Mouse (Mus musculus) right cerebral cortex, postnatal 4 days (tissue): ENCODE results near the gene Atf6b.

Source experiments
- DNase-seq: peaks from one replicate; pipeline ENCODE4 v3.0.0-alpha.2; 2022

Gene Atf6b

DNA sequence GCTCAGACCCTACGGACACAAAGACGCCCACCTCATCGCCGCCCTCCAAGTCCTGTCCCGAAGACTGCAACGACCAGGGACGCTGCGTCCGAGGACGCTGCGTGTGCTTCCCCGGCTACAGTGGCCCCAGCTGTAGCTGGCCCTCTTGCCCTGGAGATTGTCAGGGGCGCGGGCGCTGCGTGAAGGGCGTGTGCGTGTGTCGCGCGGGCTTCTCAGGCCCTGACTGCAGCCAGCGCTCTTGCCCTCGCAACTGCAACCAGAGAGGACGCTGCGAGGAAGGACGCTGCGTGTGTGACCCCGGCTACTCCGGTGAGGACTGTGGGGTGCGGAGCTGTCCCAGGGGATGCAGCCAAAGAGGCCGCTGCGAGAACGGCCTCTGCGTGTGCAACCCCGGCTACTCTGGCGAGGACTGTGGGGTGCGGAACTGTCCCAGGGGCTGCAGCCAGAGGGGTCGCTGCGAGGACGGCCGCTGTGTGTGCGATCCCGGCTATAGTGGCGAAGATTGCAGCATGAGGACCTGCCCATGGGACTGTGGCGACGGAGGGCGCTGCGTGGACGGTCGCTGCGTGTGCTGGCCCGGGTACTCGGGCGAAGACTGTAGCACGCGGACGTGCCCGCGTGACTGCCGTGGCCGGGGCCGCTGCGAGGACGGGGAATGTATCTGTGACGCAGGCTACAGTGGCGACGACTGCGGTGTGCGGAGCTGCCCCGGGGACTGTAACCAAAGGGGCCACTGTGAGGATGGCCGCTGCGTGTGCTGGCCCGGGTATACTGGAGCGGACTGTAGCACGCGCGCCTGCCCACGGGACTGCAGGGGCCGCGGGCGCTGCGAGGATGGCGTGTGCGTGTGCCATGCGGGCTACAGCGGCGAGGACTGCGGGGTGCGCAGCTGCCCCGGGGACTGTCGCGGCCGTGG is 24.5 kb downstream of the Atf6b start:
- no peak for DNase-seq

GRCm38 (mm10) chr17:34672246-34672792 is 25.4 kb downstream of the Atf6b start:
- no peak for DNase-seq

DNA sequence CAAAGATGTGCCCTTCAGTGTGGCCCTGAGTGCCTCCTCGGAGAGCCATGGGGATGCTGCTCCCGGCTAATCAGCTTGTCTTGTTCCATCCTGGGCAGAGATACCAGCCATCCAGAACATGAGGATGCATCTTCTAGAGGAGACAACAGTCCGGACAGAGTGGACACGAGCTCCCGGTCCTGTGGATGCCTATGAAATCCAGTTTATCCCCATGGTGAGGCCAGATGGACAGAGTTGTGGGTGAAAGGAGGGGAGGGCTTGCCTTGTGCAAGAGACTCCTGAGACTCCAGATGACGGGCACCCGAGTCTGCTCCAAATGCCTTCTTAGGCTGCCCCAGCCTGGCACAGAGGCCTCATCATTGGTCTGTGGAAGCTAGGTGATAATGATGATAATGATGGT is 26.2 kb downstream of the Atf6b start:
- DNase-seq: no peak

DNA sequence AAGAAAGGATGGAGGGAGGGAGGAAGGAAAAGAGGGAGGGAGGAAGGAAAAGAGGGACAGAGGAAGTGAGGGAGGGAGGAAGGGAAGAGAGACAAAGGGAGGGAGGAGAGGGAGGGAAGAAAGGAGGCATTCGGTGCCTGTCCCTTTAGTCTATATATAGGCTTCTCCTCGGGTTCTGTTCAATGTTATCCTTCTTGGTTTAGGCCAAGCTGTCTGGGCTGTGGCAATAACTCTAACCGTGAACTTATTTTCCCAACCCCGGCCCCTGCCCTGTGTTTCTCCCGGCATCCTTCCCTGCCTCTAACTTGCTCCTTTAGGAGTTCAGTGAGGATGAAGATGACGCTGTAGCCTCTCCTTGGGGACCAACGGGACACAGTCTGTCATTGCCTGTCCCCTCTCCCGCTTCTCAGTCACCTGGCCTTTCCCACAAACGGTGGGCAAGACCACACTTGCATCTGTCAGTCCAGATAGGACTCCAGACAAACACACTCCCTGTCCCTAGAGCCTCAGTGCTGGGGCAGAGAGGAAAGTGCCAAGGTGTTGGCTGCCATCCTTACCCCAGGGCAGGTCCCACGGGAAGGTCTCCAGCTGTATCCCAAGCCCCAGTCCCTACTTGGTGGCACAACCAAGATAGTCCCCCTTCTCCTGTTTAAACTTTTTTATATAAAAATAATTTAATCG is 27.7 kb downstream of the Atf6b start:
- no peak for DNase-seq

DNA sequence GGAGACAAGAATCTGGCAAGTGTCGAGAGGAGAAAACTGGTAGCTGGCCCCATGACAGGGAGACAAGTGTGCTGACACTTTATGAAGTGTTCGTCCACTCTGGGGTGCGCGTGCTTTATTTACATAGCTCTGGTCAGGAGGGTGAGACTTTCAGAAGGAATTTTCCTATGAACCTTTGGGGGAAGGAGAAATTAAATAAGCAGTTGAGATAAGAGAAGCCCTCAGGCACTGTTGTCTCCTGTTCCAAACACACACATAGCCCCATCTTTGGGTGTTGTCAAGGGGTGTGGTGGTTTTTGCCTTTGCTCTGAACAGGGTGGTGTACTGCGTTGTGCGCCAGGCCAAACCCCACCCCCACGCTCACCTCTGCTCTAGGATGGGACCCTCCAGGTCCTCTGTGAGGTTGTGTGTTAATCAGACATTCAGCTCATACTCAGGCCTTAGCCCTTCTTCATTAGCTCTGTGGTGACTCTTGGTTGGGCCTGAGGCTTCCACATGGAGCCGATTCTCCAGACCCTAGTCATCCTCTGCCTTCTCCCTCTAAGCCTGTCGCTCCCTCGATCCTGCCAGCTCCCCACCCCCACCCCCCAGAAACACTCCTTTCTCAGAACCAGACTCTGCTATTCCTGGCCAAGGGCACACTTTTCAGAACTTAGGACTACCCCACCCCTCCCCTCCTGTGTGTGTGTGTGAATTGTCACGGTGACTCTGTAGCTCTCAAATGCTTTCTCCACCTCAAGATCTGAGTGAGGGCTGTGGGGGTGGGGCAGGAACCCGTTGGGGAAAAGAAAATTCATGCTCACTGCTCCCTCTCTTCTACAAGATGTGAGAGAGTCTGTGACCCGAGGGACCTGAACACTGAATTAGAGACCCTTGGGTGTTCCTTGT is 28.5 kb downstream of the Atf6b start:
- DNase-seq: no peak

GRCm38 (mm10) chr17:34676093-34676460 is 29.1 kb downstream of the Atf6b start:
- no peak for DNase-seq

- DNase-seq: no peak
Observed at GRCm38 (mm10) chr17:34676671-34677070, 29.7 kb downstream of the Atf6b start.

GRCm38 (mm10) chr17:34680191-34680590 is 33.2 kb downstream of the Atf6b start:
- DNase-seq: no peak

DNA sequence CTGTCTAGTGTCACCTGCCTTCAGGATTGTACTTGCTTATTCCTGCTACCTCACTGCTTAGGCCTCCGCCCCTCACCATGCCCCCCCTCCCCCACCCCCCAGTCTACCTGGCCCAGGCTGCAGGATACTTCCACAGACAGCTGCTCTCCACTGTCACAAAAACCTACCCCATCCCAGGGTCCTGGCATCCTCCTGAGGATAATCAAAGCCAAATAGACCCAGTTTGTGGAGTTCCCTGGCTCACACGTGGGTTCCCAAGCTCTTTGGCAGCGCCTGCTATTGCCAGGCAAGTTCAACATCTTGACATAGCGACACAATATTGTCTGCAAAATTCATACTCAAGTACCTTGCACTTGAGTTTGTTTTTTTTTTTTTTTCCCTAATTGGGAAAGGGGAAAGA is 33.7 kb downstream of the Atf6b start:
- DNase-seq: no peak

GRCm38 (mm10) chr17:34681132-34681571 is 34.2 kb downstream of the Atf6b start:
- DNase-seq: no peak

DNA sequence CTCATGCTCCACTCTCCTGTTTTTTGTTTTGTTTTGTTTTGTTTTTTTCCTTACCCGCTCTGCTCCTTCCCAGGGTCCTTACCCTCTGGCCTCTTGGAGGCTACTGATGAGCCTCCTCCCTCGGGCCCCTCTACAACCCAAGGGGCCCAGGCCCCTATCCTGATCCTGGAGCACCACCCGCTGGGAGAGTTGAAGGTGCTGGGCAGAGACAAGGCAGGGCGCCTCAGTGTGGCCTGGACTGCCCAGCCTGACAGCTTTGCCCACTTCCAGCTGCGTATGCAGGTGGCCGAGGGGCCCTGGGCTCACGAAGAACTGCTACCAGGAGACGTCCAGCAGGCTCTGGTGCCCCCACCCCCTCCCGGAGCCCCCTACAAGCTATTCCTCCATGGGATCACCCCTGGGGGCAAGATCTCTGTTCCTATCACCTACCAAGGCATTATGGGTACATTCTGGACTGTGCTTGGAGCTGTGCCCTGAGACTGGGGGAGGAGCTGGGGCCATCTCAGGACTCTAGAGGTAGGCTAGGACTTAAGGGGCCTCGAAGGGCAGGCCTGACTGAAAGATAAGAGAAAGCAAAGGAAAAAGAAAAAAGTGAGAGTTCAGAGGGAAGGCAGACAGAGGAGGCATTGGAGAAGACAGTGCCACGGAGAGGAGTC is 35.1 kb downstream of the Atf6b start:
- DNase-seq: no peak

GRCm38 (mm10) chr17:34683179-34683578 is 36.2 kb downstream of the Atf6b start:
- no peak for DNase-seq

DNA sequence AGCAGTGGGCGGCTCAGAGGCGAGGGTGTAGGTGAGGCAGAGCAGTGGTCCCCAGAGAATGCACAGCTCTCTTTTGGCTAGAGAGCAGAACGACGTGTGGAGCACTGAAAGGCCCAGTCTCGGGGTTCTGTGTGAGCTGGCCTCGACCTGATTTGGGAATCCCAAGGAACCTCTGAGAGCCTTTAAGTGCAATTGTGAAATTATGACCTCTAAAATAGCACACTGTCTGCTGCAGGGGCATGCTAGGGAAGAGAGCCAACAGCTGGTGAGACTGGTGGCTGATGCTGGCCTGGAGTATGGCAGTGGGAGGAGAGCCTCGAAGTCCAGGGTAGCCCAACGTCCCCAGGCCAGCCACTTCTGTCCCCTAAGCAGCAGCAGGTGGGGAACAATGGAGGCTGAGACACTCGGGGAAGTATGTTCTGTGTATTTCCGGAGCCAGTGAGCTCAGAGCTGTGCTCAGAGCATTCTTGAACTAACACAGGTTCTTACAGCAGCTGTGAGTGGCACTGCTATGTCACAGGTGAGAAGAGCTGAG is 36.8 kb downstream of the Atf6b start:
- DNase-seq: no peak

DNA sequence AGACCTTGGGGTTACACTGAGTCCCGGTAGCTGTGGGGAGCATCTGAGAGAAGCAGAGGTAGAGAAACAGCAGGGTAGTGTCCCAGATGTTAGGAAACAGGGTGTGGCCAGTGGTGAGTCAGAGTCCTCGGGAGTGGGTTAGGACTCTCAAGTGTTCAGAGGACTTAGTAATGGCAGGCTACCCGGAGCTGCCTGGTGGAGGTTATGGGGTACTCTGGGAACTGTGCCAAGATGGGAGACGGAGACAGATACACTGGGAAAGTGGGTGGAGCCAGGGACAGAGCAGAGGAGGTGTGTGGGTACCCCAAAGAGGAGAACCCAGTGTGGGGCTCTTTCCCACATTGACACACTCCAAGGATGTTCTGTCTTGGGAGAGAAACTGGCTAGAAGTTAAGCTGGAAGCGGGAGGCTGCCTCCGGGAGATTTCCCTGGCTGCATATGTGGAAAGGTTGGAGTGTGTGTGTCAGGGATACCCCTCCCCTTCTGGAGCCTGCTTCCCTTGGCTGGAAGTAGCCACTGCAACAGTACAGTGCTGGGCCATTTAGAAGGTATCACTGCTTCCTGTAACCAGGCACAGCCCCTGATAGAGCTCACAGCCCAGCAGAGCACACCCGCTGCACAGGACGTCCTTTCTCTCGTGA is 37.4 kb downstream of the Atf6b start:
- DNase-seq: no peak

DNA sequence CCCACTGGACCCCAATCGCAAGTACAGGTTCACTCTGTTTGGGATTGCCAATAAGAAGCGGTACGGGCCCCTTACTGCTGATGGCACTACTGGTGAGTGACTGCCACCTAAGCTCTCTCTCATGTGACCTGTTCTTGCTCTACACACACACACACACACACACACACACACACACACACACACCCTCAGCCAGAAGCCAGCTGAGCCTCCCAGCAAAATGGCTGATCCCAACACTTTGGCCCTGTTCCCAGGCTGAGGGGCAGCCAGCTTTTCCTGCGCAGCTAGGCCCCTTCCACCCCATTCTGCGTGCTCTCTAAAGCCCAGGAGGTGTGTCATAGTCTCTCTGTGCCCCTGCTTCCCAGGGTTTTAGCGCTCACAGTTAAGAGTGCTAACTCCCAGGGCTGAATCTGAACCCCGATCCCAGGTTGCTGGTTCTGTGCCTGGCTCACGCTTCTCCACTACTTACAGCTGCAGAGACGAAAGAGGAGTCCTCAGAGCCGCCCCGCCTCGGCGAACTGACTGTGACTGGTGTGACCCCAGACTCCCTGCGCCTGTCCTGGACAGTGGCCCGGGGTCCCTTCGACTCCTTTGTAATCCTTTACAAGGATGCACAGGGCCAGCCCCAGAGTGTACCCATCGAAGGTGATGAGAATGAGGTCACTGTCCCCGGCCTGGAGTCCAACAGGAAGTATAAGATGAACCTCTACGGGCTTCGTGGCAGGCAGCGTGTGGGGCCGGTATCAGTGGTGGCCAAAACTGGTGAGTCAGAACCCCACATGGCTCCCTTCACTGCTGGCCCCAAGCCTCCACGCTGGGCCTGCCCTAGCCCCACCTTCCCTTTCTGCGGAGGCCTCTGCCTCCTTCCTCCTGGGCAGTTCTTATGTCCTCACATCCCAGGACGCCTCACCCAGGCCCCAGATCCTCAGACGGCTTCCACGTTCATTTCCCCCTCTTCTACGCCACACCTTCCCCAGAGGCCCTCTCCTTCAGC is 38.5 kb downstream of the Atf6b start:
- DNase-seq: peak; percentile 57

DNA sequence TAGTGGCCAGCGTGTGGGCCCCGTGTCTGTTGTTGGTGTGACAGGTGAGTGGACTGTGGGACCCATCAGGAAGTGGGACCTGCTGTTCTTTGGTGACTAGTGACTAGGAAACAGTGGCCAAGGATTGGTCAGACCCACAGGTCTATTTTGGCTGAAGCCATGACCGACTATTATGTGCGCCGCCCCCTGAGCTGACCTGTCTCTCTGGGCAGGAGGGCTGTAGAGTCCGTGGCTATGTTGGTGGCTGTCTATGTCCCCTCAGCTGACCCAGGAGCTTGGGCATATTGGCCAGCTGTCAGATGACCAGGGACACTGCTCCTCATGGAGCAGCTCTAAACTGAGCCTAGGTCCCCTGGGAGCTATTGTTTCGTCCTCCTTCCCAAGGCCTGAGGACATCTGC is 41.9 kb downstream of the Atf6b start:
- no peak for DNase-seq

- DNase-seq: no peak
Observed at GRCm38 (mm10) chr17:34690458-34690857, 43.5 kb downstream of the Atf6b start.

DNA sequence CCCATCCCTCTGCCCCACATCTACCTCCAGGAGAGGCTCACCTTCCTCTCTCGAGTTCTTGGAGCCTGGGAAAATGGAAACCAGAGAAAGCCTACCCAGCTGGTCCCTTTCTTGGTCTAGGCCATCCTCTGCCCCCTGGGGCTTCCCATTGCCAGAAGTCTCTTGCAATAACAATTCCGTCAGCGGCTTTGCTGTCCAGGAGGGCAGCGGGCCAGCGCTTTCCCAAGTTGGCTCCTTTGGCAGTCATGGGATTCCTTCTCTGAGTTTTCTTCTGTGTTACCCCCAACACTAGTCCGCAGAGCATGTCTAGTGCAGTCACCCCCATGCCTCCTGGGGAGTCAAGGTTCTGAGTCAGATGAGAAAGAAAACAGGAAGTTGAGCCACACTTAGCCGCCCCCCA is 46.0 kb downstream of the Atf6b start:
- no peak for DNase-seq

- DNase-seq: peak; percentile 46
Observed at GRCm38 (mm10) chr17:34699575-34700408, 52.8 kb downstream of the Atf6b start.
